Mouse (Mus musculus): Measurements from ENCODE around the gene Fgf16. TPM values are rescaled to one million over a fixed set of nuclear protein-coding genes. Genes with fewer than 3 reads are reported as not detected.

Fgf16 gene
- 1.3 and 9.0 TPM in 2 replicates for total RNA-seq (2014; rRNA removed; ENCODE audit: low replicate concordance)
- 6.4 and 6.8 TPM in 2 replicates for polyA plus RNA-seq (2015; fragmentation: Nextera tagmentation; extraction: Ambion mirVana)

- WGBS: 17% methylated on average over 43 of the region's 86 CpGs
- Histone ChIP-seq H3K27me3 (ENCODE audit: control insufficient read depth, insufficient read depth, low read length) (0 out of 2 replicates have a peak, but pooled peaks cover 5% of the 10 kb centered on the region), H3K27ac (ENCODE audit: low read depth) (peak within 1 kb of the TSS; percentile 53), H3K4me1 (ENCODE audit: control insufficient read depth, insufficient read depth) (no peaks in the 10 kb centered on the region), H3K4me3 (ENCODE audit: low read depth, low read length) (peak within 1 kb of the TSS; percentile 61), H3K9ac (replicated peaks; ENCODE audit: low read depth, low read length) (peak within 1 kb of the TSS; percentile 60), H3K4me2 (ENCODE audit: low read depth, low read length) (peak within 1 kb of the TSS; percentile 74), H3K9me3 (replicated peaks; ENCODE audit: control insufficient read depth, low read length) (no peaks in the 10 kb centered on the region), H3K36me3 (replicated peaks; ENCODE audit: control insufficient read depth, insufficient read depth, low read length) (no peaks in the 10 kb centered on the region)
- TF ChIP-seq EP300 (IDR thresholded peaks at IDR 0.05; ENCODE audit: low read depth) (no peak), CTCF (IDR thresholded peaks at IDR 0.05; ENCODE audit: low read depth) (no peak)
- peak; percentile 32; the same call in 1 of the 2 replicates for ATAC-seq (ENCODE audit: insufficient read depth, low read depth)
- no peak for DNase-seq (ENCODE audit: low spot score)
Observed at GRCm38 (mm10) chrX:105764162-105765004, at the start of gene Fgf16. Gene Fgf16, plus strand, starts transcription at chrX:105764279.

GRCm38 (mm10) chrX:105714740-105715139 lies 49.3 kb upstream of the Fgf16 start:
- no peaks in the 10 kb centered on the region for H3K4me1 ChIP-seq (ENCODE audit: control insufficient read depth, insufficient read depth)
- no peak overlapping the region for H3K27ac ChIP-seq (ENCODE audit: low read depth)
- no peak overlapping the region for H3K4me2 ChIP-seq (ENCODE audit: low read depth, low read length)
- H3K27me3 ChIP-seq (ENCODE audit: control insufficient read depth, insufficient read depth, low read length): no peaks in the 10 kb centered on the region
- H3K9me3 ChIP-seq (replicated peaks; ENCODE audit: control insufficient read depth, low read length): no peaks in the 10 kb centered on the region
- WGBS: 84% methylated on average over 4 of the region's 4 CpGs
- H3K9ac ChIP-seq (replicated peaks; ENCODE audit: low read depth, low read length): no peak overlapping the region
- ATAC-seq (ENCODE audit: insufficient read depth, low read depth) (no peak), DNase-seq (ENCODE audit: low spot score) (no peak)
- TF ChIP-seq CTCF (IDR thresholded peaks at IDR 0.05; ENCODE audit: low read depth) (no peak), EP300 (IDR thresholded peaks at IDR 0.05; ENCODE audit: low read depth) (no peak)
- H3K36me3 ChIP-seq (replicated peaks; ENCODE audit: control insufficient read depth, insufficient read depth, low read length): no peaks in the 10 kb centered on the region
- no peak overlapping the region for H3K4me3 ChIP-seq (ENCODE audit: low read depth, low read length)

DNA sequence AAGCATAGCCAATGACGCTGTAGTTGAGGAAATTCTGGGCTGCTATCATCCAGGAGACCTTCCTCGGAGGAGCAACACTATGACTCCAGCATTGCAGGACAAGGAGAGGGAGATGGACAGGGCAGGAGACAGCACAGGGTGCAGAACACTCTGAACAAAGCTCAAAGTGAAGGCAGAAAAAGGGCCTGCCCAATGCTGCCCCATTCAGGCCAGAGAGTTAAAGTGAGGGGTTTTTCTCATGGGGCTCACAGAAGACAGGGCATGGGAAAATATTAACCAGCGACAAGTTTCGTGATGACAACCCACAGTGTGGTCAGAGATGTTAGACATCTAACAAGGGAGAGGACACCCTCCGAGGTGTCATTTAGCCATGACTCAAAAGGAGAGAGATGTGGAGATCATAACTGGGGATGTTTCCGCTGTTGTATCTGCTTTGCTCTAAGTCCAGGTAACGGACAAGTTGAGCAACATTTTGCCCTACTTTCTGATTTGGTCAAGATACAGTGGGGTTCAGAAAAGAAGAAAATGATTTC lies 48.2 kb upstream of the Fgf16 start:
- no peak overlapping the region for H3K9ac ChIP-seq (replicated peaks; ENCODE audit: low read depth, low read length)
- H3K9me3 ChIP-seq (replicated peaks; ENCODE audit: control insufficient read depth, low read length): no peaks in the 10 kb centered on the region
- DNase-seq (ENCODE audit: low spot score): no peak
- TF ChIP-seq CTCF (IDR thresholded peaks at IDR 0.05; ENCODE audit: low read depth) (no peak), EP300 (IDR thresholded peaks at IDR 0.05; ENCODE audit: low read depth) (no peak)
- no peaks in the 10 kb centered on the region for H3K27me3 ChIP-seq (ENCODE audit: control insufficient read depth, insufficient read depth, low read length)
- no peak overlapping the region for H3K4me3 ChIP-seq (ENCODE audit: low read depth, low read length)
- H3K36me3 ChIP-seq (replicated peaks; ENCODE audit: control insufficient read depth, insufficient read depth, low read length): no peaks in the 10 kb centered on the region
- no peak overlapping the region for H3K27ac ChIP-seq (ENCODE audit: low read depth)
- no peak overlapping the region for H3K4me2 ChIP-seq (ENCODE audit: low read depth, low read length)
- no peaks in the 10 kb centered on the region for H3K4me1 ChIP-seq (ENCODE audit: control insufficient read depth, insufficient read depth)
- ATAC-seq (ENCODE audit: insufficient read depth, low read depth): no peak
- WGBS: 83% methylated on average over 7 of the region's 7 CpGs

GRCm38 (mm10) chrX:105718388-105718787 lies 45.7 kb upstream of the Fgf16 start:
- no peaks in the 10 kb centered on the region for H3K4me1 ChIP-seq (ENCODE audit: control insufficient read depth, insufficient read depth)
- 79% methylated on average over 5 of the region's 5 CpGs for WGBS
- H3K27me3 ChIP-seq (ENCODE audit: control insufficient read depth, insufficient read depth, low read length): no peaks in the 10 kb centered on the region
- H3K27ac ChIP-seq (ENCODE audit: low read depth): no peak overlapping the region
- H3K36me3 ChIP-seq (replicated peaks; ENCODE audit: control insufficient read depth, insufficient read depth, low read length): no peaks in the 10 kb centered on the region
- no peak for ATAC-seq (ENCODE audit: insufficient read depth, low read depth)
- H3K9me3 ChIP-seq (replicated peaks; ENCODE audit: control insufficient read depth, low read length): no peaks in the 10 kb centered on the region
- no peak overlapping the region for H3K4me2 ChIP-seq (ENCODE audit: low read depth, low read length)
- H3K9ac ChIP-seq (replicated peaks; ENCODE audit: low read depth, low read length): no peak overlapping the region
- no peak for TF ChIP-seq CTCF (IDR thresholded peaks at IDR 0.05; ENCODE audit: low read depth)
- no peak for TF ChIP-seq EP300 (IDR thresholded peaks at IDR 0.05; ENCODE audit: low read depth)
- no peak for DNase-seq (ENCODE audit: low spot score)
- no peak overlapping the region for H3K4me3 ChIP-seq (ENCODE audit: low read depth, low read length)

DNA sequence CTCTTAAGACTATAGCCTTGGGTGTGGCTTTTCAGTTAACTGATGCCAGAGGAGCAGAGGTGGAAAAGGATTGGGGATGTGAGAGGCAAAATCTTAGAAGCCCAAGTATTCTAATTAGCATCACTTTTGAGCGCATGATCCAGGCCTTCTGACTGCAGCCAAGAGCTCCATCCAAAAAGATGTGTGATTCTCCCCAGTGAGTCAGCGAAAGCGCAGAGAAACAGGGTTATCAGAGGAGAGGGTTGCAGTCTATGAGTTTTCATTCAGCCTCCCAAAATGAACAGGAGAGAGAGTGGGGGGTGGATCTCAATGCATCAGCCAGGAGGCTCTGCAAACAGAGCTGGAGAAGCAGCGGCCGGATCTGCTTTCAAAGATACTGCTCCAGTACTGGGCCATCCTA lies 45.1 kb upstream of the Fgf16 start:
- no peak for DNase-seq (ENCODE audit: low spot score)
- H3K9ac ChIP-seq (replicated peaks; ENCODE audit: low read depth, low read length): no peak overlapping the region
- 69% methylated on average over 5 of the region's 5 CpGs for WGBS

More for the DNA sequence above, 45.1 kb upstream of the Fgf16 start:
- H3K4me3 ChIP-seq (ENCODE audit: low read depth, low read length): no peak overlapping the region
- no peak overlapping the region for H3K27ac ChIP-seq (ENCODE audit: low read depth)
- no peaks in the 10 kb centered on the region for H3K36me3 ChIP-seq (replicated peaks; ENCODE audit: control insufficient read depth, insufficient read depth, low read length)
- TF ChIP-seq EP300 (IDR thresholded peaks at IDR 0.05; ENCODE audit: low read depth) (no peak), CTCF (IDR thresholded peaks at IDR 0.05; ENCODE audit: low read depth) (no peak)
- H3K4me2 ChIP-seq (ENCODE audit: low read depth, low read length): no peak overlapping the region
- H3K4me1 ChIP-seq (ENCODE audit: control insufficient read depth, insufficient read depth): no peaks in the 10 kb centered on the region
- H3K9me3 ChIP-seq (replicated peaks; ENCODE audit: control insufficient read depth, low read length): no peaks in the 10 kb centered on the region
- no peaks in the 10 kb centered on the region for H3K27me3 ChIP-seq (ENCODE audit: control insufficient read depth, insufficient read depth, low read length)
- no peak for ATAC-seq (ENCODE audit: insufficient read depth, low read depth)
